Mouse (Mus musculus) neutrophil, adult 83 days (primary cell): ENCODE results near the gene Sqor. TPM values are rescaled to one million over a fixed set of nuclear protein-coding genes. Genes with fewer than 3 reads are reported as not detected.

Experiments
- total RNA-seq, 2 experiments: library from RNA; stranded (reverse); gene quantifications; one replicate each; pipeline ENCODE4 v1.2.4; 2023

Gene Sqor
- total RNA-seq = 100 to 1,000 TPM; 160 to 161 TPM

GRCm38 (mm10) chr2:122765071-122765793 is at the start of gene Sqor:
Gene Sqor (plus strand): TSS chr2:122765237.

GRCm38 (mm10) chr2:122737894-122738830 is 26.9 kb upstream of the Sqor start, which contains the start of gene Bloc1s6:
Gene Bloc1s6 (plus strand): TSS chr2:122738503.

Other genes starting within 250 kb of the Sqor start
- 10 to 100 TPM; 37.1 to 43.0 TPM for gene Gatm, start 153.9 kb upstream of the Sqor start, total RNA-seq
- gene AA467197, start 128.3 kb upstream of the Sqor start, total RNA-seq = 100 to 1,000 TPM; 154 to 159 TPM
- under 1 TPM; 0.31 to 0.49 TPM for gene Slc30a4, start 62.6 kb upstream of the Sqor start, total RNA-seq
- 10 to 100 TPM; 25.6 to 26.3 TPM for gene Bloc1s6, start 26.7 kb upstream of the Sqor start, total RNA-seq